8 mouse cellular contexts compared by ENCODE assay signal in genomic region chr2:48815039-48815590, GRCm38 (mm10). TPM values are rescaled to one million over a fixed set of nuclear protein-coding genes. Genes with fewer than 3 reads are reported as not detected.
DNase-seq lines count a peak whose midpoint lies in the region; ATAC-seq and TF ChIP-seq lines count a peak whose summit lies in the region.

No protein-coding gene starts in this region.

- no peak for TF ChIP-seq POLR2A in kidney, adult 2 months (IDR thresholded peaks at IDR 0.05; ENCODE audit: low read depth, low read length)

- H3K27me3 ChIP-seq in kidney, adult 2 months (replicated peaks; ENCODE audit: control insufficient read depth, insufficient read depth, low read length): no peaks in the 10 kb centered on the region
- H3K27me3 ChIP-seq in G1E (ENCODE audit: insufficient read depth, low read length): peaks cover 19% of the 10 kb centered on the region
- no peaks in the 10 kb centered on the region for H3K27me3 ChIP-seq in midbrain, embryonic 12.5 days

- H3K9ac ChIP-seq in midbrain, embryonic 12.5 days (replicated peaks): peak overlapping the region; percentile 93

- WGBS in kidney, adult 2 months: 2% methylated on average over 15 of the region's 15 CpGs
- 5% methylated on average over 15 of the region's 15 CpGs for WGBS in midbrain, embryonic 12.5 days

- peak overlapping the region; percentile 73 for H3K4me2 ChIP-seq in midbrain, embryonic 12.5 days (replicated peaks)

- H3K27ac ChIP-seq in kidney, adult 2 months (ENCODE audit: insufficient read depth, low read depth, low read length): peak overlapping the region; percentile 100
- H3K27ac ChIP-seq in midbrain, embryonic 12.5 days (replicated peaks): peak overlapping the region; percentile 98

- peak overlapping the region; percentile 91 for H3K4me3 ChIP-seq in kidney, adult 2 months (ENCODE audit: insufficient read depth, low read depth, low read length)
- peak overlapping the region; percentile 83 for H3K4me3 ChIP-seq in G1E (ENCODE audit: low read depth, low read length)
- peak overlapping the region; percentile 85 for H3K4me3 ChIP-seq in midbrain, embryonic 12.5 days

- no peaks in the 10 kb centered on the region for H3K9me3 ChIP-seq in G1E (replicated peaks)
- no peaks in the 10 kb centered on the region for H3K9me3 ChIP-seq in midbrain, embryonic 12.5 days

- DNase-seq in kidney, adult 2 months: peak; percentile 19
- DNase-seq in kidney, postnatal 4 days: no peak
- no peak for DNase-seq in G1E (ENCODE audit: low spot score)
- DNase-seq in cerebellum, postnatal 25 days: no peak
- no peak for DNase-seq in adrenal gland, postnatal 25 days
- DNase-seq in cerebellum, adult 11 months: no peak

- no peak for TF ChIP-seq CTCF in kidney, adult 2 months (conservative IDR thresholded peaks at IDR 0.05; ENCODE audit: insufficient read depth, insufficient read length, low read depth, low read length)
- TF ChIP-seq CTCF in G1E (IDR thresholded peaks at IDR 0.05; ENCODE audit: low read depth, low read length): no peak

- H3K36me3 ChIP-seq in kidney, adult 2 months (ENCODE audit: control insufficient read depth, insufficient read depth, low read length): no peaks in the 10 kb centered on the region
- no peaks in the 10 kb centered on the region for H3K36me3 ChIP-seq in G1E (replicated peaks)
- no peaks in the 10 kb centered on the region for H3K36me3 ChIP-seq in midbrain, embryonic 12.5 days

- no peak for ATAC-seq in G1E (ENCODE audit: extremely low read depth, insufficient number of reproducible peaks, low FRiP score, poor library complexity, severe bottlenecking)
- ATAC-seq in hematopoietic stem cell, adult 5-6 weeks (replicated peaks in 1 of 2; ENCODE audit: insufficient read depth in 1 of 2, low FRiP score in 2 of 2, low TSS enrichment in 1 of 2, low read depth in 1 of 2, poor library complexity in 2 of 2, severe bottlenecking in 2 of 2): 0 out of 4 replicates have a peak, but pooled peaks have one; percentile 14 to 19
- no peak for ATAC-seq in midbrain, embryonic 12.5 days (ENCODE audit: low FRiP score, low read depth)

- peaks cover 6% of the 10 kb centered on the region for H3K4me1 ChIP-seq in kidney, adult 2 months (ENCODE audit: control insufficient read depth, insufficient read depth, low read length)
- peaks cover 16% of the 10 kb centered on the region for H3K4me1 ChIP-seq in G1E (ENCODE audit: insufficient read depth, low read depth, low read length)
- peaks cover 12% of the 10 kb centered on the region for H3K4me1 ChIP-seq in midbrain, embryonic 12.5 days

RNA-seq across cellular contexts. Expression of gene Acvr2a, which starts 1.2 kb away (rescaled TPM):
- polyA plus RNA-seq in kidney, adult 2 months (2012; rRNA removed): 3.4 and 4.3 TPM in 2 replicates
- total RNA-seq in G1E (2014; fragmentation: Nextera tagmentation): 4.2 and 4.3 TPM in 2 replicates
- total RNA-seq in G1E (2017): 2.6 and 3.7 TPM in 2 replicates
- polyA plus RNA-seq in G1E (2012): 0.18 and 0.24 TPM in 2 replicates
- 7.4 and 11.4 TPM in 2 replicates for total RNA-seq in hematopoietic stem cell, adult 5-6 weeks (2017)
- polyA plus RNA-seq in midbrain, embryonic 12.5 days (2016; fragmentation: Nextera tagmentation; extraction: Ambion mirVana): 37.0 and 40.7 TPM in 2 replicates
- 21.9 and 25.5 TPM in 2 replicates for total RNA-seq in adrenal gland, postnatal 25 days (2021)

Comparison
In these comparisons a context has a peak if more than half of its experiments do, and no peak if none do; other contexts are left out.
1. ATAC-seq: peak in hematopoietic stem cell, adult 5-6 weeks (2 of 2); none in G1E (single experiment) and midbrain, embryonic 12.5 days (single experiment).
2. Peak in every context shown above with its lines, with median percentiles within 50 percentile points of each other: H3K4me3 ChIP-seq.